Mouse (Mus musculus): ENCODE measurements around the gene Fastkd1.

The Fastkd1 gene

DNA sequence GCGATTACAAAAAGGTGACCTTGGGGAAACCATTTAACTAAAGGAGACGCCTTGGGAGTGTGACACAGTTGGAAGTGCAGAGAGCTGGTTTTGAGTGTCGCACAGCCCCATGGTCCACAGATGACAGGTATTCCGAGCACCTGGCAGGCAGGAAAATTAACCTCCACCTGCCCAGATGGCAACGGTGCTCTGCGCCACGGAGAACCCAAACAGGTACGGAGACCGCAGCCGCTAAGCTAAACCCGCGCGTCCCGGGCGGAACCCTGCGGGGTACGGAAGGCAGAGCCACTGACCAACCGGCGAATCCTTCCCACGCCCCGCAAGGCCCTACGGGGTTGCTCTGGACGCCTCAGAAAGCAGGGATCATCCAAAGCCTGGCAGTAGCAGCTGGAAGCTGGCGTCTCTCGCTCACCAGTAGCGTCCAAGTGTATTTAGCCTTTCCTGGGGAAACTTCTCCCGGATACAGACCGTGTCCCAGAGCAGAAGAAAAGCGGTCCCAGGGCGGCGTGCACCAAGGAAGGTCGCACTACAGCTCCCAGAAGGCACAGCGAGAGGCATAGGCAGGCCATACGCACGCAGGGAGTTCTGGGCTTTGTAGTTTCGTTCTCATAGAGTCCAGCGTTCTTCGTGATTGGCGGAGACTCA is at the start of gene Fastkd1:
Fastkd1 (minus strand) TSS at position 536 of the 645 bp plus-strand sequence.
- no peak for TF ChIP-seq GATA4 (IDR thresholded peaks at IDR 0.05; ENCODE audit: insufficient replicate concordance, low read length)

- TF ChIP-seq GATA4 (IDR thresholded peaks at IDR 0.05; ENCODE audit: insufficient replicate concordance, low read length) = no peak
Observed at GRCm38 (mm10) chr2:69760980-69761379, 47.7 kb upstream of the Fastkd1 start.

- no peak for TF ChIP-seq GATA4 (IDR thresholded peaks at IDR 0.05; ENCODE audit: insufficient replicate concordance, low read length)
Observed at GRCm38 (mm10) chr2:69745091-69745490, 31.8 kb upstream of the Fastkd1 start.

- no peak for TF ChIP-seq GATA4 (IDR thresholded peaks at IDR 0.05; ENCODE audit: insufficient replicate concordance, low read length)
Observed at GRCm38 (mm10) chr2:69723519-69723825, 10.2 kb upstream of the Fastkd1 start.

DNA sequence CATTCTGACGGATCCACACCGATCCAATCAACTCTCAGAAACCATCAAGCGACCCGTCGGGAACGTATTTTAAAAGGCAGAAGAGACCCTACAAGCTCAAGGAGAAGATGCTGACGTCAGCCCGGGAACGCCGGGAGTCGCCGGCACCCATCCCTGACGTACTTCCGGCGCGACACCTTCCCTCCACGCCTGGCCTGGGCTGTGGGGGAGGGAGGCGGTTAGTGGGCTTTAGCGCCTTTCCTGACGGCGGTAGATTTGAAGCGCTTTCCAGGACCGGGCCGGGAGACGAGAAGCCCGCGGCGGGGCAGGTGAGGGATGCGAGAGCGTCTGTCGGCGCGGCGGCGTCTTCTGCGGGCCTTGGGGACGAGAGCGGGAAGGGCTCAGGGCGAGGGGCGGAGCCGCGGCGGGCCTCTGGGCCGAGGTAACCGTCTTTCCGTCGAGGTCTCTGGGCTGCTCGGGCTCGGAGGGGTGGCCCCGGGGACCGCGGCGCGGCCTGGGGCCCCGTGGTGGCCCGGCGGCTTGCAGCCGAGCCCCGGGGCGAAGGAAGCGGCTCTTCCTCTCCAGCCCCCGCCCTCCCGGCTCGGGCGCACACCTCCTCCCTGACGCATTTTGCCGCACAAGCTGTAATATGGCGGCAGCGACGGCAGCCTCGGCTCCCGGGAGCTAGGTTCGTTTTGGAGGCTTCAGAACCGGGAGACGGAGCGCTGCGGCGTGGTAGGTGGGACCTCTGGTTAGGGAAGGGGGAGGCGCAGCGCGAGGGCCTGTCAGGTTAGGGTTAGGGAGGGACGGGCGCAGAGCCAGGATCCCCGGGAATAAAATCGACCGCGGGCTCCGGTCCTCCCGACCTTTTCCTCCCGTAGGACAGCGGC is 9.6 kb upstream of the Fastkd1 start:
- no peak for TF ChIP-seq GATA4 (IDR thresholded peaks at IDR 0.05; ENCODE audit: insufficient replicate concordance, low read length)

- TF ChIP-seq GATA4 (IDR thresholded peaks at IDR 0.05; ENCODE audit: insufficient replicate concordance, low read length) = no peak
Observed at GRCm38 (mm10) chr2:69722273-69722649, 8.9 kb upstream of the Fastkd1 start, which contains the start of gene Ppig. Gene Ppig, plus strand, starts transcription at chr2:69722545.

- no peak for TF ChIP-seq GATA4 (IDR thresholded peaks at IDR 0.05; ENCODE audit: insufficient replicate concordance, low read length)
Observed at GRCm38 (mm10) chr2:69719121-69719520, 5.8 kb upstream of the Fastkd1 start.

DNA sequence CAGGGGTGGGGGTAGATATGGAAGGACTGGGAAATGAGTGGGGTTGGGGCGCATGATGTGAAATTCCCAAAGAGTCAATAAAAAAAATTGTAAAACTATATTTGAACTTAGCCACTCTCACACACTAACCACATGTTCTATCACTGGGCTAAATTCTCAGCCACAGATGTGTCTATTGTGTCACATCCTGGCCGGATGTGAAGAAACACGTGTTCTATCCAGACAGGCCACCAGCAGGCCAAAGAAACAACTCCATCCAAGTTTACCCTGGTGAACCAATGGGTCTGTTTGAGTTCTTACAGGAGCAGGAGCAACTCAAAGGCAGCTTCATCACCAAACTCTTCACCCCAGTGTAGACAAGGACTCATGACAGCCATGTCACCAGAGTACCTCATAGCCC is 3.2 kb upstream of the Fastkd1 start:
- no peak for TF ChIP-seq GATA4 (IDR thresholded peaks at IDR 0.05; ENCODE audit: insufficient replicate concordance, low read length)

DNA sequence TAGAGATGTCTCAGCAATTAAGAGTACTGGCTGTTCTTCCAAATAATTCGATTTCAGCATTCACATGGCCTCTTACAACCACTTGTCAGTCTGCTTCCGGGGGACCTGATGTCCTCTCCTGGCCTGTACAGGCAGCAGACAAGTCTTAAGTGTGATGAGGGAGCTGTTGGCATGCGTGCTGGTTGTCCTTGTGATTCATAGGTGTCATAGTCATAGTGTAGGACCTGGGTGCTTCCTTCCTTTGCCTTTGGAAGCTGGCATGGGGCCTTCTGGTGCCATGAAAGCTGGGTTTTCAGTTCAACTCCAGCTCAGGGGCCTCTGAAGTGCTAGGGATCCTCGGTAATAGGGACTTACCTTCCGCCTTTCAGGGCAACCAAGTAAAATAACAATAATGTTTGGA is 810 bp upstream of the Fastkd1 start:
- no peak for TF ChIP-seq GATA4 (IDR thresholded peaks at IDR 0.05; ENCODE audit: insufficient replicate concordance, low read length)

GRCm38 (mm10) chr2:69713626-69714014 is 304 bp upstream of the Fastkd1 start:
- TF ChIP-seq GATA4 (IDR thresholded peaks at IDR 0.05; ENCODE audit: insufficient replicate concordance, low read length) = no peak

DNA sequence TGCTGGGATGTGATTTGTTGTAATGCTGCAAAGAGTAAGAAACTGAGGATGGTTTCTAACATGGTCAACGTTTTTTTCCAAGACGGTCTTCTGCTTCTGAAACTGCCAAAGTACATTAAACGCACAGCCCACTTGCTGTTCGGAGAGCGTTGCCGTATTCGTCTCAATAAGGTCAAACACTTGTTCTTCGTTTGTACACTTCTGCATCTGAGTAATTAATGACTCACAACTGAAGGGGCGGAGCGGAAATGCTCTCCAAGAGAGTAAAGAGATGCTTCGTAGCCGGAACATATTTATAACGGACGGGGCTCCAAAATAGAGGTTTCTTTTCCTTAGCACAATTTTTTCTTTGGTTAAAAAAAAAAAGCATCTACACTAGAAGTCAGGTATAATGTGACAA is 1.1 kb downstream of the Fastkd1 start:
- no peak for TF ChIP-seq GATA4 (IDR thresholded peaks at IDR 0.05; ENCODE audit: insufficient replicate concordance, low read length)

GRCm38 (mm10) chr2:69700446-69700845 is 12.9 kb downstream of the Fastkd1 start:
- no peak for TF ChIP-seq GATA4 (IDR thresholded peaks at IDR 0.05; ENCODE audit: insufficient replicate concordance, low read length)

- no peak for TF ChIP-seq GATA4 (IDR thresholded peaks at IDR 0.05; ENCODE audit: insufficient replicate concordance, low read length)
Observed at GRCm38 (mm10) chr2:69693501-69693900, 19.8 kb downstream of the Fastkd1 start.

DNA sequence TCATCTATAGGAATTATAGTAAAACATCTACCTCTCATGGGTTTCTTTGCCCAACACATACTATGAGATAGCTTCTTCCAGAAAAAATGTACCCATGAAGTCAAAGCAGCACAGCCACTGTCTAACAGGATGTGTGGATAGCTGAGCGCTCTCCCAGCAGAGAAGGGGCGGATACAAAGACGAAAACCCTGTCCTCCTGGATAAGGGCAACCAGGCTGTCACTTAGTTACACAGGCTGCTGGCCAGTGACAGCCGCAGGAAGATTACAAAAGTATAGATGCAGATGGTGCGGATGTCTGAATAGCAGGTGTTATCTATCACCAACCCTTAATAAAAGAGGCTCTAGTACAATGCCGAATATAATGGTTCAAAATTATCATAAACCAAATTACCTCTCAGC is 22.5 kb downstream of the Fastkd1 start:
- TF ChIP-seq GATA4 (IDR thresholded peaks at IDR 0.05; ENCODE audit: insufficient replicate concordance, low read length) = no peak

- no peak for TF ChIP-seq GATA4 (IDR thresholded peaks at IDR 0.05; ENCODE audit: insufficient replicate concordance, low read length)
Observed at GRCm38 (mm10) chr2:69690214-69690613, 23.1 kb downstream of the Fastkd1 start.

GRCm38 (mm10) chr2:69684488-69684887 is 28.8 kb downstream of the Fastkd1 start:
- no peak for TF ChIP-seq GATA4 (IDR thresholded peaks at IDR 0.05; ENCODE audit: insufficient replicate concordance, low read length)
